Mouse (Mus musculus): Measurements from ENCODE around the gene Vegfb.
"Not testable (repeated sequence)": the region's sequence is repeated elsewhere in the genome, so short reads cannot be mapped to it uniquely, and the experiment has no call there.

Vegfb gene

GRCm38 (mm10) chr19:6992011-6992858, 4.8 kb upstream of the Vegfb start, which contains the start of gene Dnajc4:
Gene Dnajc4, minus strand, starts transcription at chr19:6992572.
- peak; percentile 96 to 97 for DNase-seq (ENCODE audit: low spot score in 2 of 2)

GRCm38 (mm10) chr19:6991166-6991565, 3.7 kb upstream of the Vegfb start:
- not testable (repeated sequence) for DNase-seq (ENCODE audit: low spot score in 2 of 2)

DNA sequence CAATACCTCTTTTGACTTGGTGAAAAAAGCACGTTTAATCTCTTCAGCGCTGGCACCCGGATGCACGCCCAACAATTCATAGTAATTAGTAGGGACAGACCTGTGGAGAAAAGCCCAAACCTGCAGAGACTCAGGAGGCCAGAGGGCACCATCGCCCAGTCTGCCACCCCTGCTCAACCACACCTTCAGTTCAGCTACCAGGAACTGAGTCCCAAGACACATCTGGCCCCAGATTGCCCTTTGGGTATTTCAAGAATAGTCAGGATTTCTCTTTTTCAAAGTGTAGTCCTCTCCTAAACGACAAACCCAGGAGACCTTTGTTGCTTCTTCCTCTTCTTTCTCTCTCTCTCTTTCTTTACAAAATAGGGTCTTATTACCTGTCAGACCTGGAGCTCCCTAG, 3.3 kb upstream of the Vegfb start:
- DNase-seq (ENCODE audit: low spot score in 2 of 2), result no peak

DNA sequence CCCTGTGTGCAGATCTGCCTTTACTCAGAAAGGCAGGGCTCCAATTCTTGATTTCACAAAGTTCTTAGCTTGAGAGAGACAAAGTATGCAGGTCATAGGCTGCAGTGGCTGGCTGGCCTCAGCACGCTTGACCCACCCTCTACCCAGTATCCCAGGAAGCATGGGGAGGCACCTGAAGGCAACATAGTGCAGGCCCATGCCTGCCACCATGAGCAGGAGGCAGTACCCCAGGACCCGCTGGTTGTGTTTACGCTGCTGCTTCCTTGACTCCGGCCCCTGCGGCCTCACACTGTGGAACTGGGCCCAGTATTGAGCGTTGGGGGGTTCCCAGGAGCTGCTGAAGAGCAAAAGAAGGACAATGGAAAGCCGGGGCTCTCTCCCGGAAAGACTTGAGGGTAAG, 1.8 kb upstream of the Vegfb start:
- no peak for DNase-seq (ENCODE audit: low spot score in 2 of 2)

GRCm38 (mm10) chr19:6987904-6988285, 444 bp upstream of the Vegfb start:
- DNase-seq (ENCODE audit: low spot score in 2 of 2), result no peak

- DNase-seq (ENCODE audit: low spot score in 2 of 2), result no peak
Measured at GRCm38 (mm10) chr19:6985951-6986708, 1.3 kb downstream of the Vegfb start.

GRCm38 (mm10) chr19:6985300-6985699, 2.2 kb downstream of the Vegfb start:
- no peak for DNase-seq (ENCODE audit: low spot score in 2 of 2)

DNA sequence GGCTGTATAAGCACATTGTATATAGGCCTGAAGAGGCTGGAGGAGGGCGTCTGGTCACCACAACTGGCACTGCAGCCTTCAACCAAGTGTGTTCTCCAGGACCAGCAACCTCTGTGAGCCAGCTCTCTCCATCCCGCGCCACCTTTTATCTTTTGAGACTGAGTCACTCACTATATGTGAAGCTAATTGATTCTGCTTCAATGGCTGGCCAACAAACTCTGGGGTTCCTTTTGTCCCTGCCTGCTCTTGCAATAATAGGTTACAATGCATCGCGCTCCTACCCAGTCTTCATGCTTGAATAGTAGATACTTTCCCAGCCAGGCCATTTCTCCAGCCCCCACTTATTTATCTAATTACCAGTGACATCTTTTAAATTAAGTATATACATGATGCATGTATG, 3.8 kb downstream of the Vegfb start:
- no peak for DNase-seq (ENCODE audit: low spot score in 2 of 2)

DNA sequence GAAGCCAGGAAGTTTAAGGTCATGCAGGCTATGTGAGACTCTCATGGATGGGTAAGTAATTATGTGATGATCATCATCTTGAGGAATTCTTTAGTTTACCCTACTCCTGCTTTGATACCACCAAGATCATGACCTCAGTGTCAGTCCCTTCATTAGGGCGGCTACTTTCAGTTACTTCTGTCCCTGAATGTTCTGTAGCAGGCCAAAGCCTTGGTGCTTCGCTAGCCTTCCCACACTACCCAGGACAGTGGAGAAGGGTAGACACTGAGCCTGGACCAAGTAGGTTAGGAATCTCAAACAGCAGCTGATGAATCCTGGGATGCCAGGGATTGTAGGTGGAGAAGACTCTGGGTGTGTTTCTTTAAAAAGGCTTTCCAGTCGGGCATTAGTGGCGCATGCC, 6.0 kb downstream of the Vegfb start:
- no peak for DNase-seq (ENCODE audit: low spot score in 2 of 2)

- DNase-seq (ENCODE audit: low spot score in 2 of 2), result peak; percentile 99
Measured at GRCm38 (mm10) chr19:6980381-6981093, 6.9 kb downstream of the Vegfb start, which contains the start of gene Fkbp2. Gene Fkbp2, minus strand, starts transcription at chr19:6980501.

DNA sequence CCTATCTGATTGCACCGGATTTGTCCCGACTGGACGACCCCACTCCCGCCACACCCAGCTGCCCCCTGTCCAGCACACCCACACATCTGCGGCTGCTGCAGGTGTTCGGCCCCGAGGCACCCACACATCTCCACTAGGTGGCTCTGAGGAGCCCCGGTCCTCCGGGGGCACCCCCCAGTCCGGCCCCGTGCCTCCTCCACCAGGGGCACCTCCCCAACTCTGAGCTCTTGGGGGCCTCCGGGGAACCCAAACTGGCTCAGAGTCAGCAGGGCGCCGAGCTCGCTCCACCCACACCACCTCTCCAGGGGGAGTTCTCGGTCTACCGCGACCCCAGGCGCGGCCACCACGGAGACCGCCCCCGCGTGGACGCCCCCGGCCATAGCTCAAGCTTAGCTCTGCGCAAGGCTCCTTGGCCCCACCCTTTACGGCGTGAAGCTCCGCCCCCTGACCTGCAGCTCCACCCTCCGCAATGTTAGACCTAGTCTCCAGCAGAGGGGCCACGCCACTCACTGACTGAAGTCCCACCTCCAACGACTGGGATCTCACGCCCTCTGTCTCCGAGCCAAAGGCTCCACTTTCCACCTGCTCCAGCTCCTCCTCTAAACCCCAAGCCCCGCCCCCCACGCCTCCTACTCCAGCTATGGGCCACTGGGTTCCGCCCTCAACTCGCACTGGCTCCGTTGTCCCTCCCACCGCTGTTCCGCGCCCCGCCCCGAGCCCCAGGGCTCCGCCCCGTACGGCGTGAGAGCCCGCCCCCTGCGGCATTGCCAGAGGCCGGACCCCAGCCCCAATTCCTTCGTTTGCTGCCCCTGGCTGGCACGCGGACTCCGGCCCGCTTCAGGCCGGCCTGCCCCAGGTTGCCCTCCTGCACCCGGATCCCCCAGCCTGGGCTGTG, 7.7 kb downstream of the Vegfb start:
- peak; percentile 100 for DNase-seq (ENCODE audit: low spot score in 2 of 2)

DNA sequence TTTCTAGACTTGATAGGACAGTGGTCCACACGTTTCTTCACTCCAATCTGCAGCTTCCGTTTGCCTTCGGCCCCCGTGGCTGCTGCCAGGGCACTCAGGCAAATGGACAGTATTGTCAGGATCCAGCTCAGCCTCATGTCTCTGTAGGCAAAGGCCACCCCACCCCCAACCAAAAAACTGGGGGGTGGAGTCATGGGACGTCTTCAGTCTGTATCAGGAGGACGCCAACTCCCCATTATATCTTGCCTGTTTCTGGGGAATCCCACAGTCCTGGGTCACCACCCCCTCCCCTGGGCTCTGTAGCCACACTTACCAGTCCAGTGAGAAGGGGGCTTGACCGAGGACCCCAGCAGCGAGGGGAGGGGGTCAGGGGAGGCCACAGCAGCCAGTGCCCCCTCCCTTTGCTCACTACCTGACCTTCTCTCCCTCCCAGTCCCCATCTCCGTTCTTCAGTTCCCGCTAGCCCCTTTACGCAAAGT, 8.4 kb downstream of the Vegfb start:
- DNase-seq (ENCODE audit: low spot score in 2 of 2), result no peak

DNA sequence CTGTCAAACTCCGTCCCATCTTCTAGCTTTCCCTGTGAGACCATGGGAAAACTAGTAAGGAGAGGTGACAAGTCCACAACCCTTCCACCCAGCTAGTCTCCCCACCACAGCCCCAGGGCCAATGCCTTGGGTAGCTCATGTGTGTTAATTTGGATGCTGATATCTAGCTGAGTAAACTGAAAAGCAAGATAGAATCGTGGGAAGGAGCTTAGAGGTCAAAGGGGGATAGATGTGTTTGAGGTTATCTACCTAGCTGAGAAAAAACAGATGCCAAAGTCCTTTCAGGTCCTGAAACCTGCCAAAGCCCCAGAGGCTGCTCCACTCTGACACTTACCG, 8.8 kb downstream of the Vegfb start:
- DNase-seq (ENCODE audit: low spot score in 2 of 2), result no peak

- no peak for DNase-seq (ENCODE audit: low spot score in 2 of 2)
Measured at GRCm38 (mm10) chr19:6977759-6978638, 9.5 kb downstream of the Vegfb start.

DNA sequence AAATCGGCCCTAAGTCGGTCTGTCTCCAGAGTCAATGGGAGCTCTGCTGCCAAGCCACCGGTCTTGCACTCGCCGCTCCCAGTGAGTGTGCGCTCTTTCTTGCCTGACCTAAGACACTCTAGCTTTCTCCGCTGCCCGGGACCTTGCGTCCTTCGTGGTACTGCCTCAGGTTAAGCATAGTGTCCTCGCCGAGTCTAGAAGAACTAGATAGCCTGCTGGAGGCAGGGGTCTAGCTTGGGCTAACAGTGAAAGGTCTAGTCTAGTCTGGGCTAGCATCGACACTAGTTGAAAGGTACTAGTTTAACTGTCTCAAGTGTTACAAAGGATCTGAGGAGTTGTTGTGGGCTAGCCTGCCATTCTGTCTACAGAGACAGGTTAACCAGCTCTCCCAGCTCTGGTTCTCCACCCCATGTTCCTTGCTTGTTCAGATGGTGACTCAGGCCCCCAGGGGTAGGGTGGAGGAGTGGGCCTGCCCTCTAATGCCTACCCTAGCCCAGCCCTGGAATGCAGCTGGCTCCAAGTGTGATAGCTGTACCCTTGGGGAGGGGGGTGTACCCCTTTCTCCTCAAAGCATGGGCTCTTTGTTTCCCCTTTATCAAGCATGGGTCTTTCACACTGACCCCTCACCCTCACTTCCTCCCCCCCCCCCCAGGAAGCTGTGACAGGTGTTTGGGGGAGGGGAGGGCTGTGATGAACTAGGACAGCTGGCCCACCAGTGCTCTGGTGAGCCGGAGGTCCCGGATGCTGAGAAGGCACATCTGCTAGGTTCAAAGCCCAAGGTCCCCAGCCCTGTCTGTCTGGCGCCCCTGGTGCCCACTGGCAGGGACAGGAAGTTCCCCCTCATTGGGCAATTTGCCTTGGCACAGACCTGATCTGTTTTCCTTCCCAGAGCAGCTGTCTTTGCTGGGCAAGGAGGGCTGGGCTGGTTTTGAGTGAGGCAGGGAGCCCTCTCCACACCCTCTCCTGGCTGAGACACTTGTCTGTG, 11.6 kb downstream of the Vegfb start, which contains the start of gene Plcb3:
Gene Plcb3, minus strand, starts transcription at position 934 of the 985 bp plus-strand sequence.
- peak; percentile 41 to 56 for DNase-seq (ENCODE audit: low spot score in 2 of 2)

GRCm38 (mm10) chr19:6974211-6975205, 12.9 kb downstream of the Vegfb start, which contains the start of gene Ppp1r14b:
Gene Ppp1r14b, plus strand, starts transcription at chr19:6974968.
- peak; percentile 55 to 75 for DNase-seq (ENCODE audit: low spot score in 2 of 2)

DNA sequence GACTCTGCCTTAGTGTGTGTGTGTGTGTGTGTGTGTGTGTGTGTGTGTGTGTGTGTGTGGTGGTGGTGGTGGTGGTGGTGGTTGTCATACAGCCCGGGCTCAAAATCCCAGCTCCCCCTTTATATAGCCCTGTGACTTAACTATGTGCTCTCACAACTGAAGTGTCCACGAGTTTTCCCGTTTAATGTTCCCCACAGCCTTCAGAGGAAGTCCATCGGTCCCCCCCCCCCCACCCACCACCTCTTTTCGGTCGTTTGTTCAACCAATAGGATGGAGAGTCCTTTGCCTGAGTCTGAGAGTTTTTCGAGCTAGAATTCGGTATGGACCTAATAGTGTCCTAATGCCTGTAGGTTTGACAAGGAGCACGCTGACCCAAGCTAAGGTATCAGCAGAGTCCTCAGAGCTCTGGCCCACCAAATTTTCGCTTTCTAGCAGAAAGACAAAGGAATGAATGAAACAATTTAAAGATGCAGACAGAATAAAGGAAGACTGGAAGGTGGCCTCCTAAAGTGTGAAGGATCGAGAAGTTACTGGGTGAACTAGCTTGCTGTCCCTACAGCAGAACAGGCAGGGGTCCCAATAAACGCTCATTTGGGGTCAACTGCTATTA, 13.8 kb downstream of the Vegfb start:
- no peak for DNase-seq (ENCODE audit: low spot score in 2 of 2)

Data from natural killer cell, adult 2 months (primary cell).